Mouse (Mus musculus): Measurements from ENCODE around the gene Myadm. TPM values are rescaled to one million over a fixed set of nuclear protein-coding genes. Genes with fewer than 3 reads are reported as not detected.
"Not testable (repeated sequence)": the region's sequence is repeated elsewhere in the genome, so short reads cannot be mapped to it uniquely, and the experiment has no call there.

The Myadm gene
- polyA plus RNA-seq, 1 experiment, result not detected

DNA sequence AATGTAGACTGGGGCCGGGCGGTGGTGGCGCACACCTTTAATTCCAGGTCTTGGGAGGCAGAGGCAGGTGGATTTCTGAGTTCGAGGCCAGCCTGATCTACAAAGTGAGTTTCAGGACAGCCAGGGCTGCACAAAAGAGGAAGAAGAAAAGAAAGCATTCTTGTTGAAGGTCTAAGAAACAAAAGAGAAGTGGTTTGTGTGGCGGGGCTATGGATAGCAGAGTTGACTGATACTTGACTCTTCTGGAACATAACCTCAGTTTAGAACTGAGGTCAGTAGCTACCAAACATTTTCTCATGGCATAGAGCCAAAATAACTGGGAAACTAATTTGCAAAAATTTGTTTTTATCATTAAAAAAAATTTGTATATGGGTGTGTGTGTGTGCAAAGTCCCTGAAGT, 2.8 kb upstream of the Myadm start:
- Histone ChIP-seq H3K4me1 (ENCODE audit: control insufficient read depth, insufficient read depth, low read length) (peaks cover 14% of the 10 kb centered on the region), H3K27ac (ENCODE audit: insufficient read depth, low read depth, low read length) (no peak overlapping the region), H3K4me3 (ENCODE audit: insufficient read depth, low read depth, low read length) (no peak overlapping the region)
- 95% methylated on average over 5 of the region's 5 CpGs for WGBS
- TF ChIP-seq POLR2A (IDR thresholded peaks at IDR 0.05; ENCODE audit: insufficient read depth, low read depth, low read length), result no peak
- TF ChIP-seq CTCF (IDR thresholded peaks at IDR 0.05; ENCODE audit: insufficient read depth, low read depth, low read length), result no peak

- no peak for TF ChIP-seq POLR2A (IDR thresholded peaks at IDR 0.05; ENCODE audit: insufficient read depth, low read depth, low read length)
- TF ChIP-seq CTCF (IDR thresholded peaks at IDR 0.05; ENCODE audit: insufficient read depth, low read depth, low read length), result no peak
- Histone ChIP-seq H3K4me1 (ENCODE audit: control insufficient read depth, insufficient read depth, low read length) (peaks cover 17% of the 10 kb centered on the region), H3K4me3 (ENCODE audit: insufficient read depth, low read depth, low read length) (no peak overlapping the region), H3K27ac (ENCODE audit: insufficient read depth, low read depth, low read length) (no peak overlapping the region)
- 28% methylated on average over 7 of the region's 7 CpGs for WGBS
Measured at GRCm38 (mm10) chr7:3287186-3287585, 1.7 kb upstream of the Myadm start.

DNA sequence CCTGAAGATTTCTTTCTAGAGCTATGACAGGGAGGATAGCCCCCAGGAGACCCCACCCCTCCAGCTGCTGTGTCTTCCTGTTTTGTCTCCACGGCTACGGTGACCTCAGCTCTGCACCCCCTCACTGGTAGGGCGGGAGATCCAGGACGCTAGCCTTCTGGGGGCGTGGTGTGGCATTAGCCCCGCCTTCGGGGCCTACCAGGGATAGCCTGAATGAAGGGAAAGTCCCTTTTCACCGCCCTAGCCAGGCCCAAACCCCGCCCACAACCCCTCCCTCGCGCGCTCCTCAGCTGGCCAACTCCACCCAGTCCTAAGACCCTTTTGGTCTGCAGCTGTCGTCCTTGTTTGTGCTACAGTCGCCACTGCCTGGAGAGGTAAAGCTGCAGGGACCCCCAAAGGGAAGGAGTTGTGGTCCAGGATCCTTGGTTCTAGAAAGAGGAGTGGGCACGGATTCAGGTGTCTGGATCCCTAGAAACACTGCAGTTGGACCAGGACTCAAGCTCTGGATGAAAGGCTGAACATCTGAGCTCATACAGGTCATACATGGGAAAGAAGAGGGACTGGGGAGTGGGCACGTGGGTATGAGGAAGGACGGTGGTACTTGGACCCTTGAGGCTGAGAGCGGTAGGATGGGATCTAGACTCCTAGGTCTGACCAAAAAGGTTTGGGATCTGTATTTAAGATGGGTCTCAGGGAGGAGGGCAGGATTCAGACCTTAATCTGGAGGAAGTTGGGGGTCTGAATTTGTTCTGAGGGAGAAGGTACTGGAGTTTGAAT, 1.6 kb downstream of the Myadm start:
- H3K4me3 ChIP-seq (ENCODE audit: insufficient read depth, low read depth, low read length), result peak overlapping the region; percentile 77
- 6% methylated on average over 18 of the region's 18 CpGs for WGBS
- H3K4me1 ChIP-seq (ENCODE audit: control insufficient read depth, insufficient read depth, low read length), result peaks cover 22% of the 10 kb centered on the region
- peak overlapping the region; percentile 84; the same call in 1 of the 2 replicates for H3K27ac ChIP-seq (ENCODE audit: insufficient read depth, low read depth, low read length)
- no peak for TF ChIP-seq CTCF (IDR thresholded peaks at IDR 0.05; ENCODE audit: insufficient read depth, low read depth, low read length)
- no peak for TF ChIP-seq POLR2A (IDR thresholded peaks at IDR 0.05; ENCODE audit: insufficient read depth, low read depth, low read length)

DNA sequence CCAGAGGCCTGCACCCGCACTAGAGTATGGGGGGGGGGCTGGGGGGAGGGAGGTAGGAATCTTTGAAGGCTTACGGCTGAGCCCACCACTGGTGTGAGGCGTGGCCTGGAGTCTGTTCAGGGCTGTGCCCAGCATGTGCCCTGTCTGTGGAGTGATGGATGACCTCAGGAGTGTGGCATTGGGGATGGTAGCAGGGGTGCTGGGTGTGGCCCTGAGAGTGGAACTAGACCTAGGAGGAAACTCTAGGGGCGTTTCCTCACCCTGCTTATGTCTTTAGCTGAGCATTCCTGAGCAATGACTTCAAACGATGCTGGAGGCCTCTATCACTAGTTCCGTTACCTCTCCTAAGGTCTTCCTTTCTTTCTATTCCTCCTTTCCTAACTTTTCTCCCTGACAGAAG, 2.3 kb downstream of the Myadm start:
- WGBS, result 71% methylated on average over 6 of the region's 6 CpGs
- Histone ChIP-seq H3K27ac (ENCODE audit: insufficient read depth, low read depth, low read length) (no peak overlapping the region), H3K4me1 (ENCODE audit: control insufficient read depth, insufficient read depth, low read length) (peaks cover 22% of the 10 kb centered on the region), H3K4me3 (ENCODE audit: insufficient read depth, low read depth, low read length) (no peak overlapping the region)
- TF ChIP-seq POLR2A (IDR thresholded peaks at IDR 0.05; ENCODE audit: insufficient read depth, low read depth, low read length), result no peak
- no peak for TF ChIP-seq CTCF (IDR thresholded peaks at IDR 0.05; ENCODE audit: insufficient read depth, low read depth, low read length)

GRCm38 (mm10) chr7:3291764-3292163, 2.9 kb downstream of the Myadm start:
- peaks cover 24% of the 10 kb centered on the region for H3K4me1 ChIP-seq (ENCODE audit: control insufficient read depth, insufficient read depth, low read length)
- no peak overlapping the region for H3K27ac ChIP-seq (ENCODE audit: insufficient read depth, low read depth, low read length)
- no peak overlapping the region for H3K4me3 ChIP-seq (ENCODE audit: insufficient read depth, low read depth, low read length)
- WGBS, result 81% methylated on average over 3 of the region's 3 CpGs
- no peak for TF ChIP-seq CTCF (IDR thresholded peaks at IDR 0.05; ENCODE audit: insufficient read depth, low read depth, low read length)
- no peak for TF ChIP-seq POLR2A (IDR thresholded peaks at IDR 0.05; ENCODE audit: insufficient read depth, low read depth, low read length)

- 81% methylated on average over 12 of the region's 12 CpGs for WGBS
- H3K27ac ChIP-seq (ENCODE audit: insufficient read depth, low read depth, low read length); H3K4me3 ChIP-seq (ENCODE audit: insufficient read depth, low read depth, low read length): not testable (repeated sequence)
- H3K4me1 ChIP-seq (ENCODE audit: control insufficient read depth, insufficient read depth, low read length), result peaks cover 29% of the 10 kb centered on the region
Measured at GRCm38 (mm10) chr7:3292271-3292670, 3.4 kb downstream of the Myadm start.

DNA sequence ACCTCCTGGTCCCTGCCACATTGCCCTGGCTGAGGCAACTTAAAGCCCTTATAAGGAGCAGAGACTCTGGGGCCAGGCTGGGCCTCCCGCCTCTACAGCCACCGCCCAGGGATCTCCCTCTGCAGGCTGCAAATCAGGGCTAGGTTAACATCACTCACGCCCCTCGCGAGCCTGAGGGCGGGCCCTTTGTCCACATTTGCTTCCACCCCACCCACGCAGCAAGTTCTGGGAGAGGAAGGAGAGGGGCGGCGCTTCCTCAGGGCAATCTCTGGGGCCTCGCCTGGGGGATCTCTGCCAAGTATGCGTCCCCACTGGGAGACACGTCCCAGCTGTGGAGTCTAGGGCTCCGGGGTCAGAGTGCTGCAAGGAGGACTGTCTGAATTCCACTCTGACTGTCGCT, 3.9 kb downstream of the Myadm start:
- TF ChIP-seq CTCF (IDR thresholded peaks at IDR 0.05; ENCODE audit: insufficient read depth, low read depth, low read length) (no peak), POLR2A (IDR thresholded peaks at IDR 0.05; ENCODE audit: insufficient read depth, low read depth, low read length) (no peak)
- WGBS, result 13% methylated on average over 14 of the region's 14 CpGs
- H3K4me3 ChIP-seq (ENCODE audit: insufficient read depth, low read depth, low read length), result 0 out of 2 replicates have a peak overlapping the region, but pooled peaks have one; percentile 4
- H3K4me1 ChIP-seq (ENCODE audit: control insufficient read depth, insufficient read depth, low read length), result peaks cover 32% of the 10 kb centered on the region
- H3K27ac ChIP-seq (ENCODE audit: insufficient read depth, low read depth, low read length), result no peak overlapping the region

DNA sequence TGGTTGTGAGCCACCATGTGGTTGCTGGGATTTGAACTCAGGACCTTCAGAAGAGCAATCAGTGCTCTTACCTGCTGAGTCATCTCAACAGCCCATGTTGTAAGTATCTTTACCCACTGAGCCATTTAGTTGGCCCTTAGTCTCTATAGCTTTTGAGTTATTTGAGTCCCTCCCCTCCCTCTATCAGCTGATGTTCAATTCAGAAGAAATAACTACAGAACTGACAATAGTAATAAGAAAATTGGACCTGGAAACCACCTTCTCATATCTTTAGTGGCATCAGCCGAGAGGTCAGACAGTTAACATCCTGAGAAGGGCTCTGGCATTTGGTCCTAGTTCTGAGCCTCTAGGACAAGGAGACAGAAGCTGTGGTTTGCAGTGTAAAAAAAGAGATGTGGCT, 5.9 kb downstream of the Myadm start:
- H3K4me3 ChIP-seq (ENCODE audit: insufficient read depth, low read depth, low read length), result no peak overlapping the region
- TF ChIP-seq POLR2A (IDR thresholded peaks at IDR 0.05; ENCODE audit: insufficient read depth, low read depth, low read length) (no peak), CTCF (IDR thresholded peaks at IDR 0.05; ENCODE audit: insufficient read depth, low read depth, low read length) (no peak)
- H3K27ac ChIP-seq (ENCODE audit: insufficient read depth, low read depth, low read length), result no peak overlapping the region
- 91% methylated on average over 1 of the region's 1 CpGs for WGBS
- peaks cover 30% of the 10 kb centered on the region for H3K4me1 ChIP-seq (ENCODE audit: control insufficient read depth, insufficient read depth, low read length)

DNA sequence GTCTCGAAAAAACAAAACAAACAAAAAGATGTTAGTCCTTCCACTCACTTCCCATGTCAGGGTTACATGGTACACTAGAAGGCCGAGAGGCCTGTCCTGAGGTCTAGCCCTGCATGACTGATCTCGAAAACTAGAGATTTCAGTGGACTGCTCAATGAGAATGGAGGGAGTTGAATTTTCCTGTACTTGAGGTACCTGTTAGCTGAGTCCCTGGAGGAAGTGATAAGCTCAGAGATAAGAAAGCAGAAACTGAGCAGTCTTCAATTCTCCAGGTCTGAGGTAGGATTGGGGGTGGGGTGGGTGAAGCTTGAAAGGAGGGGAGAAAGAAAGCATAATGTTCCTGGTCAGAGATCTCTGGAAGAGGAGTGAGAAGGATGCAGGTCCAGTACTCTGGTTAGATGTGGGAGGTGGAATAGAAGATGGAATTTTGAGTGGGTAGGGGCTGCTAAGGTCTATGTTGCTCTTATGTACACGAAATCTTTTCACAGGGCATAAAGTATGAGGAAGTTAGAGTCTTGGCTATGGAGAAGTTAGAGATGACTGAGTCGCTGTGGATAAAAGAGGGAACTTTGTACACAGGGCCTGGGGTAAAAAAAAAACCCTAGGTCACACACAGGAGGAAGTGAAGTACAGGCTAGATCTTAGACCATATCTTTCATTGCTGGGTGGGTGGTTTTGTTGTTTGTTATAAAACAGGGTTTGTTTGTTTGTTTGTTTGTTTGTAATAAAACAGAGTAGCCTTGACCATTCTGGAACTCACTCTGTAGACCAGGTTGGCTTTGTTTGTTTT, 6.6 kb downstream of the Myadm start:
- 88% methylated on average over 5 of the region's 5 CpGs for WGBS
- H3K27ac ChIP-seq (ENCODE audit: insufficient read depth, low read depth, low read length), result no peak overlapping the region
- peaks cover 23% of the 10 kb centered on the region for H3K4me1 ChIP-seq (ENCODE audit: control insufficient read depth, insufficient read depth, low read length)
- no peak overlapping the region for H3K4me3 ChIP-seq (ENCODE audit: insufficient read depth, low read depth, low read length)
- TF ChIP-seq CTCF (IDR thresholded peaks at IDR 0.05; ENCODE audit: insufficient read depth, low read depth, low read length) (no peak), POLR2A (IDR thresholded peaks at IDR 0.05; ENCODE audit: insufficient read depth, low read depth, low read length) (no peak)
